Mouse (Mus musculus): ENCODE data around the gene Agbl5. TPM values are rescaled to one million over a fixed set of nuclear protein-coding genes. Genes with fewer than 3 reads are reported as not detected.

Gene Agbl5
- 11.1 and 15.1 TPM in 2 replicates for polyA plus RNA-seq (2012; rRNA removed; ENCODE audit: low replicate concordance)

GRCm38 (mm10) chr5:30888337-30889087, at the start of gene Agbl5:
Gene Agbl5, plus strand, starts transcription at chr5:30888694.

DNA sequence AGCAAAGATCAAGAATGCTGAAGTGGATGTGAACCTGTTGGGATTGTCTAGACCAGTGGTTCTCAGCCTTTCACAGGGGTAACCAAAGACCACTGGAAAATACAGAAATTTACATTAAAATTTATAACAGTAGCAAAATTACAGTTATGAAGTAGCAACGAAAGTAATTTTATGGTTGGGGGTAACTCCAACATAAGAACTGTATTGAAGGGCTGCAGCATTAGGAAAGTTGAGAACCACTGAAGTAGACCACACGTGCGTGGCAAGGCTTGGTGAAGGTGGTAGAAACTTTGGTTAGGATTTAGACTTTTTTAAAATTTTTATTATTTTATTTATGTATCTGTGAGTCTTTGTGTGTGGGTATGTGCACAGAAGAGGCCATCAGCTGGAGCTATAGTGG, 20.8 kb upstream of the Agbl5 start, which contains the start of gene Tmem214:
Tmem214 (plus strand) TSS at position 301 of the 400 bp plus-strand sequence.

DNA sequence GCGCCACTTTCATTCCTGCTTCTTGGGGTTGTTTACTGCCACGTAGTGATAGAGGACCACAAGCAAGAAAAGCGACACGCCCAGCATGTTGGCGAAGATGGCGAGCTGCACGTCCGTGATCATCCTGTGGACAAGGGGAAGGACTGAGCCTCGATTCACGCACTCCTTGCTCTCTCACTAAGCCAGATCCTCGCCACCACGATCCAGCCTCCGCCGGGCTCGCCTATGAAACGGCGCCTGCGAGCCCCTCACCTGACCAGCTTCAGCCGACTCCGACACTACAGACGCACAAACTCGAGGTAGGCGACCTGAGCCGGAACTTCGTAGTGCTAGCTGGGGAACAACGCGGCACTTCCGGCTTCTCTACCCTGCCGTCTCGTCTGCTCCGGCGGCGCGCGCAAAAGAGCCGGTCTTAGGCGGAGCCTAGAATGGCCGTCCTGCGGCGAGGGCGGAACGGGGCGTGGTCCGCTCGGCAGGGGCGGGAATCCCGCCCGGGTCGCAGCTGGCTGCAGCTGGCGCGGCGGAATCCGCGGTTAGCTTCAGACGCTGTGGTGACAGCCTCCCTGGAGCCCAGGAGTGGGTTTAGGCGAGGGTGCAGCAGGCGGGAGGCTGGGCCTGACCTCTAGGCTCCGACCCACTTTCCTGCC, 19.0 kb downstream of the Agbl5 start, which contains the start of gene Ost4:
Ost4 (minus strand) TSS at position 376 of the 647 bp plus-strand sequence.

DNA sequence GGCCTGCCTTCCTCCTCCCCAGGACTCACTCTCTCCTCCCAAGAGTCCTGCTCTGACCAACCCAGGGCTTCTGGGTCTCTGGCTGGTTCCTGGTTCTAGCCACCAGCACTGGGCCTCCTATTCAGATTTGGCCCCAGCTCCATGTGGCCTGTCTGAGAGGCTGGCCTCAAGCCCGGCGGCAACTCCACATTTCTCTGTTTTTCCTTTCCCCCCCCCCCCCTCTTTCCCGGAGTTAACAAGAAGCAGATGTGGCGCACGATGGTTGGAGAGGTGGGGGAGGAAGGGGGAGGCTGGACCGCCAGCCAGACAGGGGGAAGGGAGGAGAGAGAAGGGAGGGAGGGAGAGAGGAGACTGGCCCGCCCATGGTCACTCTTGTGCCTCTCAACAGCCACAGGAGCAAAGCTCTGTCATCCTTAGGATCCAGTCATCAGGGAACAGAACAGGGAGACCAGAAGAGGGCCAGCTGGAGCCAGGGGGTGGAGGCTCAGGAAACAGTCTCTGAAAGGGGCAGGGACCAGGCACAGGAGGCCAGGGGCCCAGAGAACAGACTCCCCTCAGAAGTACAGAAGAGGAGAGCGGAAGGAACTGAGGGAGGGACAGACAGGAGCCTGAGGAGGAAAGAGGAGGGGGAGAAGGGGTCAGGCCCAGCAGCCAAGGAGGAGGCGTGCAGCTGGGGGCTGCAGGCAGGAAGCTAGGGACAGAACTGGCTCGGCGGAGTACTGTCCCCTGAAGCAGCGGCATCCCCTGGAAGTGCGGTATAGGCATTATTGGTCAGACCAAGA, 24.8 kb downstream of the Agbl5 start, which contains the start of gene Emilin1:
Emilin1 (plus strand) TSS at position 343 of the 782 bp plus-strand sequence.

DNA sequence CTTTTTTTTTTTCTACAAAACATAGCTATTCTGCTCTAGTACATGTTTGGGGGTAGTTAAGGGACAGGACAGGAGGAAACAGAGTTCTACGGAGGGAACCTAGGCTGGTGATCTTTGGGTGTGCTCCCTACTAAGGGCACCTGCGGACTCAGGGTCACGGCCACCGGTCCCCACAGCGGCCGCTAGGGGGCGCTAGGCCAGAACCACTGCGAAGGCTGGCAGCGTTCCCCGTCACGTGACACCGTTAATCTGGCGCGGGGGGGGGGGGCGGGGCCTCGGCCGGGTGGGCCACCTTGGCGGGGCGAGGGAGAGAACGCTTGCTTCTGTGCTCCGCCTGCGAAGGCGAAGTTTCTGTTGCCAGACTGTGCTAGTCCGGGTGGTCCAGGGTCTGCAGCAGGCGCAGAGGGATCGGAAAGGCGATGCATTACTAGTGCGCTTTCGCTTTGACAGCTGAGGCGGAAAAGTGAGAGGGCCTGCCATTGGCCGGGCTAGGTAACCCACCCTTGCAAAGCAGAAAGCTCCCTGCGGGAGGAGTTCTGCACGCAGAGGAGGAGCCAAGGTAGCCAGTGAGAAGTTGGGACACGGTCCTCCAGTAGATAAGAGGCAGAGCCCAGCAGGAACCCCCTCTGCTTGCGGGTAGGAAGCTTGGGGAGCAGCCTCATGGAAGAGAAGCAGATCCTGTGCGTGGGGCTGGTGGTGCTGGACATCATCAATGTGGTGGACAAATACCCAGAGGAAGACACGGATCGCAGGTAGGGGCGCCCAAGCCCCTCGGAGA, 33.0 kb downstream of the Agbl5 start, which contains the start of gene Khk:
Khk (plus strand) TSS at position 176 of the 778 bp plus-strand sequence.

GRCm38 (mm10) chr5:30944956-30945781, 56.7 kb downstream of the Agbl5 start, which contains the start of gene Cgref1:
Gene Cgref1, minus strand, starts transcription at chr5:30945591.

Other genes starting within 250 kb of the Agbl5 start
- 65.4 and 74.6 TPM in 2 replicates for gene Slc35f6, start 240.8 kb upstream of the Agbl5 start, polyA plus RNA-seq (2012; rRNA removed; ENCODE audit: low replicate concordance)
- 37.7 and 44.8 TPM in 2 replicates for gene Cenpa, start 221.9 kb upstream of the Agbl5 start, polyA plus RNA-seq (2012; rRNA removed; ENCODE audit: low replicate concordance)
- gene Dpysl5, start 177.1 kb upstream of the Agbl5 start, polyA plus RNA-seq (2012; rRNA removed; ENCODE audit: low replicate concordance) = 1.1 TPM in 2 replicates
- gene Mapre3, start 74.1 kb upstream of the Agbl5 start, polyA plus RNA-seq (2012; rRNA removed; ENCODE audit: low replicate concordance) = 53.8 and 61.7 TPM in 2 replicates
- gene Tmem214, start 20.7 kb upstream of the Agbl5 start, polyA plus RNA-seq (2012; rRNA removed; ENCODE audit: low replicate concordance) = 111 and 119 TPM in 2 replicates
- gene Ost4, start 19.1 kb downstream of the Agbl5 start, polyA plus RNA-seq (2012; rRNA removed; ENCODE audit: low replicate concordance) = 194 and 257 TPM in 2 replicates
- 56.7 and 63.1 TPM in 2 replicates for gene Emilin1, start 24.7 kb downstream of the Agbl5 start, polyA plus RNA-seq (2012; rRNA removed; ENCODE audit: low replicate concordance)
- 381 and 1,004 TPM in 2 replicates for gene Khk, start 32.7 kb downstream of the Agbl5 start, polyA plus RNA-seq (2012; rRNA removed; ENCODE audit: low replicate concordance)
- 856 and 917 TPM in 2 replicates for gene Cgref1, start 56.9 kb downstream of the Agbl5 start, polyA plus RNA-seq (2012; rRNA removed; ENCODE audit: low replicate concordance)
- gene Preb, start 71.7 kb downstream of the Agbl5 start, polyA plus RNA-seq (2012; rRNA removed; ENCODE audit: low replicate concordance) = 409 and 432 TPM in 2 replicates
- gene Tcf23, start 80.0 kb downstream of the Agbl5 start, polyA plus RNA-seq (2012; rRNA removed; ENCODE audit: low replicate concordance) = 0.17 and 2.4 TPM in 2 replicates
- gene Atraid, start 159.6 kb downstream of the Agbl5 start, polyA plus RNA-seq (2012; rRNA removed; ENCODE audit: low replicate concordance) = 39.3 and 58.7 TPM in 2 replicates
- 37.3 and 46.8 TPM in 2 replicates for gene Slc5a6, start 160.2 kb downstream of the Agbl5 start, polyA plus RNA-seq (2012; rRNA removed; ENCODE audit: low replicate concordance)
- gene Cad, start 166.1 kb downstream of the Agbl5 start, polyA plus RNA-seq (2012; rRNA removed; ENCODE audit: low replicate concordance) = 13.4 and 20.9 TPM in 2 replicates
- not detected in 2 replicates for gene Dnajc5g, start 217.6 kb downstream of the Agbl5 start, polyA plus RNA-seq (2012; rRNA removed; ENCODE audit: low replicate concordance)
- 0.15 and 0.69 TPM in 2 replicates for gene Slc30a3, start 219.5 kb downstream of the Agbl5 start, polyA plus RNA-seq (2012; rRNA removed; ENCODE audit: low replicate concordance)
- not detected in 2 replicates for gene Trim54, start 228.0 kb downstream of the Agbl5 start, polyA plus RNA-seq (2012; rRNA removed; ENCODE audit: low replicate concordance)

Data from duodenum, adult 2 months (tissue).